Mouse (Mus musculus): ENCODE measurements around the gene Dlgap3. TPM values are rescaled to one million over a fixed set of nuclear protein-coding genes. Genes with fewer than 3 reads are reported as not detected.
A peak's percentile ranks its signal among the peaks of the same experiment; 100 is the strongest.

The Dlgap3 gene
- 0.16 and 0.18 TPM in 2 replicates for polyA plus RNA-seq (2012; rRNA removed)

- no peak for DNase-seq (ENCODE audit: low spot score)
Observed at GRCm38 (mm10) chr4:127168914-127169345, at the start of gene Dlgap3. TSS of gene Dlgap3 (plus strand) at chr4:127169204.

GRCm38 (mm10) chr4:127123391-127123790 lies 45.6 kb upstream of the Dlgap3 start, which contains the start of gene Tmem35b:
TSS of gene Tmem35b (plus strand) at chr4:127123691.
- no peak for DNase-seq (ENCODE audit: low spot score)

- DNase-seq (ENCODE audit: low spot score), result no peak
Observed at GRCm38 (mm10) chr4:127124331-127124730, 44.7 kb upstream of the Dlgap3 start.

GRCm38 (mm10) chr4:127125834-127126463 lies 43.1 kb upstream of the Dlgap3 start:
- DNase-seq (ENCODE audit: low spot score), result peak; percentile 50

- no peak for DNase-seq (ENCODE audit: low spot score)
Observed at GRCm38 (mm10) chr4:127134687-127135086, 34.3 kb upstream of the Dlgap3 start.

- DNase-seq (ENCODE audit: low spot score), result no peak
Observed at GRCm38 (mm10) chr4:127137591-127137990, 31.4 kb upstream of the Dlgap3 start.

GRCm38 (mm10) chr4:127138486-127138885 lies 30.5 kb upstream of the Dlgap3 start:
- no peak for DNase-seq (ENCODE audit: low spot score)

GRCm38 (mm10) chr4:127150031-127150430 lies 19.0 kb upstream of the Dlgap3 start:
- DNase-seq (ENCODE audit: low spot score), result no peak

- DNase-seq (ENCODE audit: low spot score), result no peak
Observed at GRCm38 (mm10) chr4:127153345-127153744, 15.7 kb upstream of the Dlgap3 start.

- no peak for DNase-seq (ENCODE audit: low spot score)
Observed at GRCm38 (mm10) chr4:127155757-127156156, 13.2 kb upstream of the Dlgap3 start.

GRCm38 (mm10) chr4:127157746-127158145 lies 11.3 kb upstream of the Dlgap3 start:
- no peak for DNase-seq (ENCODE audit: low spot score)

GRCm38 (mm10) chr4:127163926-127164325 lies 5.1 kb upstream of the Dlgap3 start:
- no peak for DNase-seq (ENCODE audit: low spot score)

- no peak for DNase-seq (ENCODE audit: low spot score)
Observed at GRCm38 (mm10) chr4:127167096-127167495, 1.9 kb upstream of the Dlgap3 start.

- no peak for DNase-seq (ENCODE audit: low spot score)
Observed at GRCm38 (mm10) chr4:127167731-127168130, 1.3 kb upstream of the Dlgap3 start.

- DNase-seq (ENCODE audit: low spot score), result peak; percentile 28
Observed at GRCm38 (mm10) chr4:127168211-127168913, 642 bp upstream of the Dlgap3 start.

- DNase-seq (ENCODE audit: low spot score), result no peak
Observed at GRCm38 (mm10) chr4:127169346-127170221, 580 bp downstream of the Dlgap3 start.

GRCm38 (mm10) chr4:127170866-127171265 lies 1.9 kb downstream of the Dlgap3 start:
- DNase-seq (ENCODE audit: low spot score), result no peak

GRCm38 (mm10) chr4:127171341-127171905 lies 2.4 kb downstream of the Dlgap3 start:
- no peak for DNase-seq (ENCODE audit: low spot score)

GRCm38 (mm10) chr4:127172119-127172518 lies 3.1 kb downstream of the Dlgap3 start:
- DNase-seq (ENCODE audit: low spot score), result no peak

- DNase-seq (ENCODE audit: low spot score), result no peak
Observed at GRCm38 (mm10) chr4:127172614-127173013, 3.6 kb downstream of the Dlgap3 start.

- no peak for DNase-seq (ENCODE audit: low spot score)
Observed at GRCm38 (mm10) chr4:127173461-127173860, 4.5 kb downstream of the Dlgap3 start.

All from urinary bladder, adult 2 months (tissue).